Mouse (Mus musculus): ENCODE data around the gene Hipk2. TPM values are rescaled to one million over a fixed set of nuclear protein-coding genes. Genes with fewer than 3 reads are reported as not detected.

The Hipk2 gene
- polyA plus RNA-seq (2012; rRNA removed) = 4.5 and 8.6 TPM in 2 replicates

GRCm38 (mm10) chr6:38876071-38876911 is at the start of gene Hipk2:
Gene Hipk2, minus strand, starts transcription at chr6:38876165.
- peak; percentile 83 for DNase-seq (ENCODE audit: low spot score)

GRCm38 (mm10) chr6:38925719-38926118 is 49.8 kb upstream of the Hipk2 start:
- no peak for DNase-seq (ENCODE audit: low spot score)

GRCm38 (mm10) chr6:38923870-38924817 is 48.2 kb upstream of the Hipk2 start:
- DNase-seq (ENCODE audit: low spot score) = no peak

GRCm38 (mm10) chr6:38923450-38923849 is 47.5 kb upstream of the Hipk2 start:
- DNase-seq (ENCODE audit: low spot score) = no peak

GRCm38 (mm10) chr6:38922517-38922916 is 46.6 kb upstream of the Hipk2 start:
- DNase-seq (ENCODE audit: low spot score) = no peak

GRCm38 (mm10) chr6:38921810-38922116 is 45.8 kb upstream of the Hipk2 start:
- DNase-seq (ENCODE audit: low spot score) = no peak

GRCm38 (mm10) chr6:38921095-38921809 is 45.3 kb upstream of the Hipk2 start:
- no peak for DNase-seq (ENCODE audit: low spot score)

GRCm38 (mm10) chr6:38920141-38920540 is 44.2 kb upstream of the Hipk2 start:
- DNase-seq (ENCODE audit: low spot score) = no peak

GRCm38 (mm10) chr6:38919135-38919740 is 43.3 kb upstream of the Hipk2 start:
- DNase-seq (ENCODE audit: low spot score) = no peak

GRCm38 (mm10) chr6:38918728-38919127 is 42.8 kb upstream of the Hipk2 start:
- no peak for DNase-seq (ENCODE audit: low spot score)

- no peak for DNase-seq (ENCODE audit: low spot score)
These were observed 41.5 kb upstream of the Hipk2 start for GRCm38 (mm10) chr6:38917415-38917814.

- no peak for DNase-seq (ENCODE audit: low spot score)
These were observed 40.6 kb upstream of the Hipk2 start for GRCm38 (mm10) chr6:38916571-38916970.

- no peak for DNase-seq (ENCODE audit: low spot score)
These were observed 39.8 kb upstream of the Hipk2 start for GRCm38 (mm10) chr6:38915776-38916175.

GRCm38 (mm10) chr6:38914181-38914580 is 38.2 kb upstream of the Hipk2 start:
- DNase-seq (ENCODE audit: low spot score) = no peak

- DNase-seq (ENCODE audit: low spot score) = no peak
These were observed 37.5 kb upstream of the Hipk2 start for GRCm38 (mm10) chr6:38913386-38914042.

- no peak for DNase-seq (ENCODE audit: low spot score)
These were observed 36.9 kb upstream of the Hipk2 start for GRCm38 (mm10) chr6:38912845-38913244.

GRCm38 (mm10) chr6:38912121-38912660 is 36.2 kb upstream of the Hipk2 start:
- DNase-seq (ENCODE audit: low spot score) = no peak

- peak; percentile 35 for DNase-seq (ENCODE audit: low spot score)
These were observed 35.0 kb upstream of the Hipk2 start for GRCm38 (mm10) chr6:38910828-38911559.

GRCm38 (mm10) chr6:38908401-38908800 is 32.4 kb upstream of the Hipk2 start:
- DNase-seq (ENCODE audit: low spot score) = no peak

GRCm38 (mm10) chr6:38906005-38906404 is 30.0 kb upstream of the Hipk2 start:
- DNase-seq (ENCODE audit: low spot score) = no peak

All from urinary bladder, adult 2 months (tissue).